Mouse (Mus musculus) kidney, adult 2 months (tissue): Measurements from ENCODE around the gene Atf4. TPM values are rescaled to one million over a fixed set of nuclear protein-coding genes. Genes with fewer than 3 reads are reported as not detected.
A peak's percentile ranks its signal among the peaks of the same experiment; 100 is the strongest.

ENCODE experiments used
- DNase-seq: peaks from one replicate; pipeline ENCODE4 v3.0.0; 2021
- H3K27ac ChIP-seq: fragments of 200-500 bp; 2 replicates; pipeline ENCODE4 v1.5.1; 2012; ENCODE audit warnings: low read depth, low read length, control low read depth, inconsistent platforms; ENCODE audit not compliant: insufficient read depth
- H3K27me3 ChIP-seq: fragments of 200-500 bp; replicated peaks from 2 replicates; pipeline ENCODE4 v1.6.1; 2012; ENCODE audit warnings: mild to moderate bottlenecking, moderate library complexity, low read length, inconsistent platforms; ENCODE audit not compliant: control insufficient read depth, insufficient read depth
- H3K36me3 ChIP-seq: fragments of 200-500 bp; 2 replicates; pipeline ENCODE4 v1.6.1; 2012; ENCODE audit warnings: mild to moderate bottlenecking, moderate library complexity, low read length, inconsistent platforms; ENCODE audit not compliant: control insufficient read depth, insufficient read depth
- H3K4me1 ChIP-seq: fragments of 200-500 bp; 2 replicates; pipeline ENCODE4 v1.6.1; 2011; ENCODE audit warnings: low read length; ENCODE audit not compliant: control insufficient read depth, insufficient read depth
- H3K4me3 ChIP-seq: fragments of 200-500 bp; 2 replicates; pipeline ENCODE4 v1.5.1; 2011; ENCODE audit warnings: mild to moderate bottlenecking, low read depth, low read length, control low read depth; ENCODE audit not compliant: insufficient read depth
- CTCF ChIP-seq: fragments of 200-500 bp; conservative IDR thresholded peaks from 2 replicates; pipeline ENCODE4 v1.5.1; 2011; ENCODE audit warnings: low read depth, mild to moderate bottlenecking, control low read depth, low read length, moderate library complexity, mixed read lengths; ENCODE audit not compliant: insufficient read depth, insufficient read length
- POLR2A ChIP-seq: fragments of 200-500 bp; IDR thresholded peaks from one replicate; pipeline ENCODE4 v1.6.1; 2011; ENCODE audit warnings: low read depth, low read length, control low read depth
- WGBS: fragments of 180-500 bp; shearing (Covaris S2); methylation state at CpG from one replicate; pipeline ENCODE4 v1.1.7; 2018; 5-methylcytosine and 5-hydroxymethylcytosine counted together
- polyA plus RNA-seq: library from polyadenylated mRNA; depleted of rRNA; stranded (reverse); fragments of >200 nt; gene quantifications from 2 replicates; pipeline ENCODE4 v1.2.3, GENCODE M21; 2012; rRNA removed

Gene Atf4
- 92.3 and 126 TPM in 2 replicates for polyA plus RNA-seq

DNA sequence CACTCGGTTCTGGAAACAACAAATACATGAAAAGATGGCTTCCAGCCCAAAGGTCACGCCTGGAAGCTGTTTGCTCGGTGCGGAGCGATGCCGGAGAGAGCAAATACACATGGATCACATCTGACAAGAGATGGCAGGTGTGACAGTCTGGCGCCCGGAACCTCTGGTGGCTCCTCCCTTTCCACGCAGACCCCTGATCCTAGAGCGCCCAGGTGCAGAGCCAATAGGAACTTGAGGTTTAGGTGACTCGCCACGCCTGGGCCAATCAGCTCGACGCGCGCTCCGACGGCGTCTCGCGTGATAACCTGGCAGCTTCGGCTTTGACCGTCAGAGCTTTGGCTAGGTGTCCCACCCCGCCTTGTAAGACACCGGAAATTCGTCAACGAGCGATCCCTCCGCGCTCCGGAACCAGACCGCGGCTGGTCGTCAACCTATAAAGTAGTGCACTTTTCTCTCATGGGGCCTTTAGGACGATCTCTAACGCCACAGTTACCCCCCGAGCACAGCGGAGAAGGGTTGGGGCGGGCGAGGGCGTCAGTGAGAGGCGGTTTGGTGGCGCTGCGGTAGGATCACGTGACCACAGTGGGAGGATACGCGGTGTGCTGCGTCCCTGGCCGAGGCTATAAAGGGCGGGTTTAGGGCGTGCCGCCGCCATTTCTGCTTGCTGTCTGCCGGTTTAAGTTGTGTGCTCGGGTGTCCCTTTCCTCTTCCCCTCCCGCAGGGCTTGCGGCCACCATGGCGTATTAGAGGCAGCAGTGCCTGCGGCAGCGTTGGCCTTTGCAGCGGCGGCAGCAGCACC is at the start of gene Atf4:
TSS of gene Atf4 (plus strand) at position 338 of the 799 bp plus-strand sequence.
- H3K27me3 ChIP-seq, result no peaks in the 10 kb centered on the region
- peak; percentile 100 for DNase-seq
- peaks cover 14% of the 10 kb centered on the region; the same call in 1 of the 2 replicates for H3K4me1 ChIP-seq
- TF ChIP-seq POLR2A (peak; percentile 100), CTCF (no peak)
- H3K27ac ChIP-seq, result peak within 1 kb of the TSS; percentile 99
- peak within 1 kb of the TSS; percentile 93 for H3K4me3 ChIP-seq
- peaks cover 17% of the 10 kb centered on the region for H3K36me3 ChIP-seq
- WGBS, result under 1% methylated on average over 62 of the region's 62 CpGs

DNA sequence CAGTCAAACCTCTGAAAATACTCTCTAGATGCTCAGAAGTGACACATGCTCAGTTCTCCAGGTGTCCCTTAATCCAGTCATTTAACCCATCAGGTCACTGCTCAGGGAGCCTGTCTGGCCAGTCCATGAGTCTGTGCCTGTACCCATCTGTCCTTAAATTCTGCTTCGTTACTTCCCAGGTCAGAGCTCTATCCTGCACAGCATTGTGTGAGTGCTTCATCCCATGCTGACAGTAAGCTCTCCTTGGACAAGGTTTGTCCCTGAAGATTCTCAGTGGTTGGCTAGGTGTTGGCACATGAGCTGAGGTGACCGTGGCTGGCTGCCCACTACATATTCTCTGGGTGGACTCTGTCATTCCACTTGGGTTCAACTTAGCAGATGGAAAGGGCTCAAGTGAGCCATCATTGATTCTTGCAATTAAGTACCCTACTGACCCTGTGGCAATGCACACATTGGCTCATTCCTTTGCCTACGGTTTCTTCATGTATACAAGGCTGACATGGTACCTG is 48.9 kb upstream of the Atf4 start:
- Histone ChIP-seq H3K4me3 (no peak overlapping the region), H3K27me3 (no peaks in the 10 kb centered on the region), H3K36me3 (no peaks in the 10 kb centered on the region), H3K27ac (no peak overlapping the region), H3K4me1 (peaks cover 16% of the 10 kb centered on the region)
- no peak for TF ChIP-seq CTCF
- no peak for TF ChIP-seq POLR2A
- no peak for DNase-seq
- 78% methylated on average over 3 of the region's 3 CpGs for WGBS

DNA sequence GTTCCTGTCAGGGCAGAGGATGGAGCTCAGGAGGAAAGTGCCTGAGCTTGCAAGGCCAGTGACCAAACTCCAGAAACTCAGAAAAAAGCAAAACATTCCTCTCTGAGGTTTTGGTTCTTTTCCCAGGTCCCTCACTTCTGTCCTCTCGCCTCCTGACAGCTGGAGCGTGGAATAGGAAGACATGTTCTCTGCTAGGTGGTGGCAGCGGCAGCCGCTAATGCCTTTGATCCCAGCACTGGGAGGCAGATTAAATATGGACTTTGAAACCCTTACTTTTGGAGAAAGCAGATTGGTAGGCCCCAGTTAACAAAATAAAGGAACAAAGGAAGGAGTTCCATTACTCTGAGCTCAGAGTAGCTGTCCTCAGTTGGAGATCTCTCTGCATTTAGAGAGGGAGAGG is 46.5 kb upstream of the Atf4 start:
- H3K4me3 ChIP-seq, result no peak overlapping the region
- DNase-seq, result peak; percentile 87
- TF ChIP-seq CTCF, result no peak
- no peak for TF ChIP-seq POLR2A
- H3K4me1 ChIP-seq, result peaks cover 8% of the 10 kb centered on the region; the same call in 1 of the 2 replicates
- H3K27me3 ChIP-seq, result no peaks in the 10 kb centered on the region
- no peak overlapping the region for H3K27ac ChIP-seq
- 32% methylated on average over 4 of the region's 4 CpGs for WGBS
- no peaks in the 10 kb centered on the region for H3K36me3 ChIP-seq

DNA sequence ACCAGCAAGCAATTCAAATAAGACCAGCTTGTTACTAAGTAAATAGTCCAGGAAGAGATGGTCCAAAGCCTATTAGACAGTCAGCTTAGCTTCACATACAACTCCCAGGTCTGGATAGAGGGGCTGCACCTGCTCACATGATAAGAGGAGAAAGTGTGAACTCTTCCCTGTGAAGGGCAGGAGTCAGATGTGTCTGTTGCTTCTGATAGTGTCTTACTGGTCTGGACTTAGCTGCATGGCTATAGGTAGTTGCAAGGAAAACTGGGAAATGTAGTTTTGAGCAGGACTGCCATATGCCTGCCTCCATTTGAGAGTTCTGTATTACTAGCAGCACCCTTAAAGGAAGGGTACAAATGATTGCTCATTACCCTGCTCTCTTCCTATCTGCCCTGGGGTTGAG is 41.3 kb upstream of the Atf4 start:
- Histone ChIP-seq H3K4me3 (no peak overlapping the region), H3K27ac (no peak overlapping the region)

DNA sequence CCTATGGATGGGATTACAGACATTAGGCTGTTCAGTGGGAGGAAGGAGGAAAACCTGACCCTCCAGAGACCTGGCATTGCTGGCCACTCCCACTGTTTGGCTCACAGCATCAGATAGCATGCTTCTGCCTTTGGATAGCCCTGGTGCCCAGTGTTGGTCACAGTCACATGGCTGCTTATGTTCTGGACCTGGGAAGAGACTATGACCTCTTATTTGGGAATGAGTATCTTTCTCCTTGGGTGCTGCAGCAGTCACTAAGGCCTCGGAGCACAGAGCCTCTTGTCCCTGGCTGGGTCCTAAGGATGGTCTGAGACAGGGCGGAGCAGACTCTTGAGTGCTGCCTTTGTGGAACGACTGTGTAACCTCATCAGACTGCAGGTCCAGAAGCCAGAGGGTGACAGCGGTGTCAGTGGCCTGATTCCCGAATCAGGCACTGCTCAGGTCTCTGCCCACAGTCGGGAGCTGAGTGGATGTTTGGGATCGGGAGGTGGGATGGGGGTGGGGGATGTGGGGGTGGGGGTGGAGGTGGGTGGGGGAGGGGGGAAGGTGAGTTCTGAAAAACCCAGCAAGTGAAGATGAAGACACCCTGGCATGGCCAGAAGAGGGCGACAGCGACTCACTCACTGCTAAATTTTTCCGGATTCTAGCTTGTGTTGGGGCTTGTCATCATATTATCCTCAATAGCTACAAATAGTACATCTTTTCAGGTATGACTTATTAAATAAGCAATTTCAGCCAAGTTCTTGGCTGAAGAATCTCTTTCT is 39.1 kb upstream of the Atf4 start:
- H3K36me3 ChIP-seq, result no peaks in the 10 kb centered on the region
- 22% methylated on average over 10 of the region's 10 CpGs for WGBS
- no peaks in the 10 kb centered on the region for H3K4me1 ChIP-seq
- H3K4me3 ChIP-seq, result no peak overlapping the region
- peak; percentile 32 for DNase-seq
- H3K27ac ChIP-seq, result no peak overlapping the region
- TF ChIP-seq CTCF, result peak; percentile 58
- TF ChIP-seq POLR2A, result no peak
- H3K27me3 ChIP-seq, result no peaks in the 10 kb centered on the region

More for the DNA sequence above, 41.3 kb upstream of the Atf4 start:
- H3K36me3 ChIP-seq, result no peaks in the 10 kb centered on the region
- no peaks in the 10 kb centered on the region for H3K27me3 ChIP-seq
- DNase-seq, result no peak
- H3K4me1 ChIP-seq, result no peaks in the 10 kb centered on the region
- no peak for TF ChIP-seq CTCF
- TF ChIP-seq POLR2A, result no peak

DNA sequence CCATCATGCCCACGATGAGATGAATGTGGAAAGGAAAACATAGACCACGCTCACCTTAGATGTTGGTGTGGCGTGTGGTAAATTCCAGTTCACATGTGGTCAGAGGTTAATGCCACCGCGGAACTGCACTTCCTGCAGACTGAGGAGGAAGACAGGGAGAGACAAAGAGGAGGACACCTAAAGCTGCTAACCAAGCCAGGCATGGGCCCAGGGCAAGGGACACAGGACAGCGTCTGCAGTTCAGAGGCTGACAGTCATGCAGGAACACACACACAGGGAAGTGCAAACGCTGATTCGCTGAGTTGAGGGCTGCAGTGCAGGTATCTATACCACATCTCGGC is 38.5 kb upstream of the Atf4 start:
- Histone ChIP-seq H3K27me3 (no peaks in the 10 kb centered on the region), H3K4me3 (no peak overlapping the region), H3K4me1 (no peaks in the 10 kb centered on the region), H3K27ac (no peak overlapping the region), H3K36me3 (no peaks in the 10 kb centered on the region)
- no peak for DNase-seq
- TF ChIP-seq CTCF, result no peak
- no peak for TF ChIP-seq POLR2A
- WGBS, result 54% methylated on average over 9 of the region's 9 CpGs

DNA sequence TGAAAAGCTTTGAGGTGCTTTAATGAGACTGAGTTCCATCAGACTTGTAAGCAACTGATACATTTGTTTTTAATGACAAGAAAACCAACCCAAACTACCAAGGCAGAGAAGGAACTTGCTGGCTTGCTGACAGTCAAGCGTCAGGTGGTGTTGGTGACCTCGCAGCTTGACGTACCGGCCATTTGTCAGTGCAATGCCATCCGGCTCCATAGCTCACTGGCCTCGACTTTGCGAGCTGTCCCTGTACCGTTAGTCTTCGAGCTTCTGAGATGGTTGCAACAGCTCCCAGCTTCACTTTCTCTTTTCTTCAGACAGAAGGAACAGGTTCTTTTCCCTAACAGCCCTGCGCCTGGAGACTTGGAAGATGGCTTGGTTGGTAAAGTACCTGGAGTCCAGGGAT is 37.5 kb upstream of the Atf4 start:
- TF ChIP-seq CTCF, result no peak
- no peak for TF ChIP-seq POLR2A
- DNase-seq, result no peak
- Histone ChIP-seq H3K36me3 (no peaks in the 10 kb centered on the region), H3K4me3 (no peak overlapping the region), H3K27ac (no peak overlapping the region), H3K27me3 (no peaks in the 10 kb centered on the region), H3K4me1 (no peaks in the 10 kb centered on the region)
- 89% methylated on average over 10 of the region's 10 CpGs for WGBS
